Mouse (Mus musculus): ENCODE measurements around the gene Dnm3. TPM values are rescaled to one million over a fixed set of nuclear protein-coding genes. Genes with fewer than 3 reads are reported as not detected.

Dnm3 gene
- total RNA-seq, 2 experiments from 2014 or later: 71.5 to 82.3 TPM

DNA sequence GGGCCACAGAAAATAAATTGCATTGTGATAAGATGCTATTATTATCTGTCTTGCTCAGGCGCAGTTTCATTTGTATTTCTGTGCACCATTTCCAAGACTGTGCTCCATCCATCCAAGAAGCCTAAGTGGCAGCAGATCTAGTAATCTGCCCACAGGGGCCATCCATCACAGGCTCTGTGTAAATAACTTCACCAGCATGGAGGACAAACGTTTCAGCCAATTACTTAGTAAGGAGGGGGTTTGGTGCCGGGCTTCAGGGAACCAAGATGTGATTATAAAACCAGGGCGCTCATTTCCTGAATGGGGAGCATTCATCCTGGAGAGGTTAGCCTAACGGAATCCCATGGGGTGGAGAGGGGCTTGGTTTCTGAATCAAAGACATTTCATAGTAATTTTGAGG lies 222.9 kb downstream of the Dnm3 start:
- no peak for DNase-seq (ENCODE audit: low spot score in 2 of 2)

DNA sequence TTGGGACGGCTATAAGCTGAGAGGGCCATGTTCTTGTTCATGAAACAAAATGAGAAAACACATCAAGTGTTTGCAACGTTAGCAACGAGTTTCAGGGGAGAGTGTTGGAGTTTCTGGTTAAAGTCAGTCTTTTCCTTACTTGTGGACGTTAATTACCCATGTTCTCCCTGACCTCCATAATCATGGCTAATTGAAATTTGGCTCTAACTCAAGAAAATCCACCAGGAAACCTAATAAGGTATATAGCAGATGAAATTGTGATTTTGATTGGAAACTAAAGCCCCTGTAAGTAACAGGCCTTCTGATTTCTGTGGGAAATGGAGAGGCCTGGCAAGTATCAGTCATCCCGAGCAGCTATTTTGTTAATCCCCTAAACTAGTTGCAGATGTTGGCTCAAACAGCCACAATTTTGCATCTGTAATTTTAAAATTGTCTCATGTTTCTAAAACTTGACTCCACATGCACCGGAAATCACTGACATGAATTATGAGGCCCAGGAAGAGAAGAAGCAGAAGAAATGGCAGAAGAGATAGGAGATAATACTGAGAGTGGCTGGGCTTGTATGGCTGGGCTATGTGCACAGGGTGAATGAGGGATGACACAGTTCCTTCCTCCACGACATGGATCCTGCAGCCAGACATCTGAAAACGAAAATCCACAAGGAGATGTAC lies 223.7 kb downstream of the Dnm3 start:
- DNase-seq (ENCODE audit: low spot score in 2 of 2): no peak

GRCm38 (mm10) chr1:162252869-162253268 lies 225.0 kb downstream of the Dnm3 start:
- no peak for DNase-seq (ENCODE audit: low spot score in 2 of 2)

DNA sequence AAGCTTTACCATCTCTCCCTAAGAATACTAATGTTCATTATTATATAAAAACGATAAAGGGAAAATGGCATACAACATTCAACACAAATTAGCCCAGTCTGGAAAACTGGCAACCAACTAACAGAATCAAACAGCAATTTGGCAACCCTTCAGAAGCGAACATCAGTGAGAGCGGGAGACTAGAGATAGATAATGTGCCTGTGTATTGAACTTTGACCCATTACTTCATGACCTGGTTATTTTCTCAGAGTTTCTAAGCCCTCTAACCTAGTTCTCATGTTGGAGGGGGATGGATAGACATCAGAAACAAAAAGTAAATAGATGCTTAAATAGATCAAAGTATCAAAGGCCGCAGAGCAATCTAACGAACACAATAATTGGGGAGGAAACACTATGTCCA lies 230.6 kb downstream of the Dnm3 start:
- DNase-seq (ENCODE audit: low spot score in 2 of 2): no peak

DNA sequence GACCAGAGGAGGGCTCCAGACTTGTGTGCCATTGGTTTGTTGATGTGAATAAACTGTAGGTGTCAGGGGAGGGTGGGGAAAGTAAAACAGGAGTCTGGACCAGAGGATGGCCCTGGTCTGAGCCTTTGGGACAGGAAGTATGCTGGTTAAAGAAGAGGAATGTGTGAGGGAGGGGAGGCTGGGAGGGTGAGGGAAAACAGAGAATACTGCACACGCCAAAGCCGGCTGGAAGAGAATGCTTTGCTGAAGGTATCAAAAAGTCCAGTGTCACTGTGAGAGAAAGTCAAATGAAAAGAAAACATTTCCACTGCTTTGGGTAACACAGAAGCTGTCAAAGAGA lies 234.2 kb downstream of the Dnm3 start:
- DNase-seq (ENCODE audit: low spot score in 2 of 2): no peak

GRCm38 (mm10) chr1:162242980-162243650 lies 234.7 kb downstream of the Dnm3 start:
- DNase-seq (ENCODE audit: low spot score in 2 of 2): no peak

DNA sequence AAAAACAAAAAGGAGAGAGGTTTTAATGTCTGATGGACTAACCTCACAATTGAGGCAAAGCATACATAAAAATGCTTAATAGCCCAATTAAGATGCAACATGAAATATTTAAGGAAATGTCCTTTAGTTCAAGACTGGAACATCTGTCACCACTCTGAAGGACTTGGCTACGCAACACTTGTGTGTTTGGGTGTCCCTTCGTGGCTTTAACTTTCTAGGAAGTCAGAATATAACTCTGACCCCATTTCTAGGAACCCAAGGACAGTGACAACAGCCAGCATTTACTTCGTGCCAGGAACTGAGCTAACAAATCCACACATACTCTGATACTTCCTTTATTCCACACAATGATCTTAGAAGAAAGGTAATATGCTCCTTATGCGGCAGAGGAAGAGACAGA lies 237.1 kb downstream of the Dnm3 start:
- DNase-seq (ENCODE audit: low spot score in 2 of 2): no peak

- no peak for DNase-seq (ENCODE audit: low spot score in 2 of 2)
Observed at GRCm38 (mm10) chr1:162238646-162239045, 239.2 kb downstream of the Dnm3 start.

GRCm38 (mm10) chr1:162236624-162237159 lies 241.1 kb downstream of the Dnm3 start:
- DNase-seq (ENCODE audit: low spot score in 2 of 2): no peak

DNA sequence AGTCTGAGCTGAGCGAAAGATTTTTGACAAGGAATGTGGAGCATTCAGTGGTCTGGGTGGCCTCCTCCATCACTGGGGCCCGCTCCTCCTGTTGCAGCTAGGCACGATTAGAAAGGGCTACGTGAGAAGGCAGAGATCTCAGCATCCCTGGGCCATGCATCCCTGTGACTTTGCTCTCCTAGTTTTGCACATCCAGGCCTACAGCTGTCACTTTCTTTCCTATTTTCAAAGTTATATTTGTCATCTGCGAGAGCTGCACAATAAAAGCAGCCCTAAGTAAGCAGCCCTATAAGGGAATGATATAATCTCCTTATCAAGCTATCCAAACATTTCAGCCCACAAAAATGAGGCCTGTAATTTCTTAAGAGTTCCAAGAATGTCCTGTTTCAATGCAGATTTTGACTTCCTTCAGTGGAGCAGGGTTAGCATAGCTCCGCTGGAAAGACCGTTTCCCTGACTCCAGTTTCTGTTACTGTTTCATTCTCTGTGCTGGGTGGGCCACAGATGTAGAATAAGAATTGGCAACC lies 252.2 kb downstream of the Dnm3 start:
- DNase-seq (ENCODE audit: low spot score in 2 of 2): no peak

DNA sequence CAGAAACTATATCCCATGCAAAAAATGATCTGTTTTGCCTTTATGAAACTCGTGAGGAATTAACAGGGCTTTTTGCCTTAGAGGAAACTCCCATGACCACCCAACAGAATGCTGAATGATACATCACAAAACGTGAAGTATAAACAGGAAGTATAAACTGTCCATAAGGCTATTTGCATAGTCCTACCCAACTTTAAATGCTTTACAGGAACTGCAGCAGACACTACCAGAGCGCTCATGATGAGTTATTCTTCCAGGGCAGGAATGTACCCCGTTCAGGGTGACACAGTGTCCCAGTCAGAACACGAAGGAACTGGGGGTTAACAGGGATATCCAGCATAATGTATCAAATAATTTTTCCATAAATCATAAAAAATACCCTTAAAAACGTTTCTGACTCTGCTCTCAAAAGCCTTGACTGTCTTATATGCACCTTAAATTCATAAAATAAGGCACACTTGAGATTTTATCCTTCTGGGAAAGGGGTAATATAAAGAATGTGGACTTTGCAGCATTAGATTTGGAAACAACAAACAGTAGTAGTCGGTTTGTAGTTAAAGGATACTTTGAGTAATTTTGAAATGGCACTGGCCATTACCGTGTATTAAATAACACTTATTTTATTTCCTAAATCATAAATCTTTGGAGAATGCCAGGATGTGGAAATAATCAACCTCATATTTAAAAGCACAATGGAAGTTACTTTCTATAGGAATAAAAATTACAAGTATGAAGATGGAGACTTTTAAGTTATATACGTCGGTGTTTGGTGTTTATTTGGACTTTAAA lies 252.8 kb downstream of the Dnm3 start:
- DNase-seq (ENCODE audit: low spot score in 2 of 2): no peak

- no peak for DNase-seq (ENCODE audit: low spot score in 2 of 2)
Observed at GRCm38 (mm10) chr1:162224061-162224460, 253.8 kb downstream of the Dnm3 start.

DNA sequence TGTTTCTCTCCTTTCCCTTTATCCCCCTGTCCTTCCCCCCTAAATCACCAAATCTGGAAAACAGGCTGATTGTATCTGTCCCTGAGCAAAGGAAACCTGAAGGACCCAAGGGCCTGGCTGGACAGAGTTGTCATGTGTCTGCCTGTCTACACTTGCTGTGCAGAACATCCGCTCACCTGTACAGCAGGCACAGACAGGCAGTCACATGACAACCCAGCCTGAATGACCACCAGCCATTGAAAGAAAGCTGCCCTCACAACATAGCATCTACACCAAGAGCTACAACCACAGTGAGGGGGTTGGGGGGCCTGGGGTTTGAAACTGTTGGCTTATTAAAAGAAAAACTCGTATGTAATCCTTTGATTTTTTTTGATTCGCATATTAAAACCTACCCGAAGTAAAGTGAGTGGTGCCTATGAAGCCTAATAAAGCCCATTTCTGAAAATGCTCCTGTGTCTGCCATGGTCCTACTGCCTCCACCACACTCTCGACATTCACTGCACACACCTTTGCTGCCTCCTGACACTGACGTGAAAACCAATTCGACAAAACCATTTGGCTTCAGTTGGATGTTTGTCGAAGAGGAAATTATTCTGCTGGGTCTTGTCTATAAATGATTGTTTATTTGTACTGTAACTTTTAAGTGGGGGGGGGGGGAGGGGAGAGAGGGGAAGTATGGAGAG lies 254.4 kb downstream of the Dnm3 start:
- DNase-seq (ENCODE audit: low spot score in 2 of 2): no peak

GRCm38 (mm10) chr1:162222353-162222752 lies 255.5 kb downstream of the Dnm3 start:
- DNase-seq (ENCODE audit: low spot score in 2 of 2): no peak

GRCm38 (mm10) chr1:162221801-162222301 lies 256.0 kb downstream of the Dnm3 start:
- no peak for DNase-seq (ENCODE audit: low spot score in 2 of 2)

- no peak for DNase-seq (ENCODE audit: low spot score in 2 of 2)
Observed at GRCm38 (mm10) chr1:162220891-162221290, 256.9 kb downstream of the Dnm3 start.

DNA sequence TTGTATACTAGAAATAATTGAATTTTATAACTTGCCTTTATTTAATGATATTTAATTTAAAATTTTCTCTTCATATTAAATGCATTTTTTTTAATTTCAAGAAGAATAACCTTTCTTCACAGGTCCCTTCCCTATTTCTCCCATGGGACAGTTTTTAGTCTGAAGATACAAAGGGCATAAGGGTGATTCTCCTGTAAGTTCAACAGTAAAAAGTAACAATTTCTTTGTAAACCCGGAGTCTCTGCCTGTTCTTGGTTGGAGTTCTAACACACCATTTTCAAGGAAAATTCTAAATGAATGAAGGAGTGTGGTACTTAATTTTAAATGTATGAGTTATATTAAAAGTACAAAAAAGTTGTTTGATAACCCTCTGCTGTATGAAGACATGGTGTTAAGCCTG lies 258.1 kb downstream of the Dnm3 start:
- DNase-seq (ENCODE audit: low spot score in 2 of 2): no peak

DNA sequence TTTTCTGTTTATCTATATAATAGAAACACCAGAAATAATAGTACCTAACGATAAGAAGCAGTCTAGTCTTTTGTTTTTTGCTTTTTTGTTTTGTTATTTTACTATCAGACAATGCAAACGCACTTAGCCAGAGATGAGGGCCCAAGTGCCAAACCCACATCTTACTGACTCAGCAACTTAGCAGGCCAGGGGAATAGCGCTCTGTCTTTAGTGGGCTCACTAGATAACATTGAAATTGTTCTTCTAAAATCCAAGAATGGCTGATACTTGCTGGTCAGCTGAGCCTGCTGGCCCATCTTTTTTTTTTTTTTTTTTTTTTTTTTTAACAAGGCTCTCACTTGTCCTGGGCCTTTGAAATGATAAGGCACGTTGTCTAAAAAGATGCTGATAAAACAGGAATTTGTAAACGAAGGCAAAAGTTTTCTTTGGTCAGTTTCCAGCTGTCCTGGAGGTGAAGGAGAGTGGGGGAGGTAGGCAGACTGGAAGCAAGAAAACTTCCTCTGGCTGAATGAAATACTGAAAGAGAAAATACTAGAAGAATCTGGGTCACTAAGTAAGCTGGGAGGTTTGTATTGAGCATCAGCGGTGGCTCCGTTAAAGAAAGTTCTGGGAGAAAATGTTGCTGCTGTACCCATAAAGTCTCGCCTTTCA lies 259.2 kb downstream of the Dnm3 start:
- no peak for DNase-seq (ENCODE audit: low spot score in 2 of 2)

- no peak for DNase-seq (ENCODE audit: low spot score in 2 of 2)
Observed at GRCm38 (mm10) chr1:162217340-162217974, 260.4 kb downstream of the Dnm3 start.

- DNase-seq (ENCODE audit: low spot score in 2 of 2): no peak
Observed at GRCm38 (mm10) chr1:162216656-162217055, 261.2 kb downstream of the Dnm3 start.

All from layer of hippocampus, postnatal 14 days (tissue).